Mouse (Mus musculus) liver, adult 2 months (tissue): ENCODE measurements around the gene Rpl13a. TPM values are rescaled to one million over a fixed set of nuclear protein-coding genes. Genes with fewer than 3 reads are reported as not detected.

Experiments used
- DNase-seq: peaks from one replicate; pipeline ENCODE4 v3.0.0-alpha.2; 2011; ENCODE audit warnings: low read depth, low spot score; ENCODE audit errors: extremely low read depth
- H3K27ac ChIP-seq: fragments of 200-500 bp; replicated peaks from 2 replicates; pipeline ENCODE4 v1.5.1; 2012; ENCODE audit warnings: low read depth, mild to moderate bottlenecking, control low read depth, inconsistent platforms, low read length; ENCODE audit not compliant: insufficient read depth
- H3K27me3 ChIP-seq: fragments of 200-500 bp; 2 replicates; pipeline ENCODE4 v1.6.1; 2012; ENCODE audit warnings: mild to moderate bottlenecking, moderate library complexity, low read length, inconsistent platforms; ENCODE audit not compliant: control insufficient read depth, insufficient read depth
- H3K36me3 ChIP-seq: fragments of 200-500 bp; 2 replicates; pipeline ENCODE4 v1.6.1; 2012; ENCODE audit warnings: low read length, inconsistent platforms; ENCODE audit not compliant: control insufficient read depth, insufficient read depth
- H3K4me1 ChIP-seq: fragments of 200-500 bp; 2 replicates; pipeline ENCODE4 v1.6.1; 2011; ENCODE audit warnings: low read length; ENCODE audit not compliant: control insufficient read depth, insufficient read depth
- H3K4me3 ChIP-seq: fragments of 200-500 bp; 2 replicates; pipeline ENCODE4 v1.5.1; 2011; ENCODE audit warnings: low read depth, mild to moderate bottlenecking, control low read depth, low read length, moderate library complexity; ENCODE audit not compliant: insufficient read depth
- H3K79me2 ChIP-seq: fragments of 200-500 bp; 2 replicates; pipeline ENCODE4 v1.6.1; 2012; ENCODE audit warnings: inconsistent platforms, mild to moderate bottlenecking, low read length, moderate library complexity; ENCODE audit not compliant: control insufficient read depth, insufficient read depth
- H3K9ac ChIP-seq: fragments of 200-500 bp; 2 replicates; pipeline ENCODE4 v1.6.1; 2012; ENCODE audit warnings: low read depth, mild to moderate bottlenecking, control low read depth, inconsistent platforms, low read length
- CTCF ChIP-seq: fragments of 200-500 bp; IDR thresholded peaks from 2 replicates; pipeline ENCODE4 v1.5.1; 2011; ENCODE audit warnings: low read depth, low read length, control low read depth
- POLR2A ChIP-seq: fragments of 200-500 bp; IDR thresholded peaks from 2 replicates; pipeline ENCODE4 v1.6.1; 2011; ENCODE audit warnings: low read length, control low read depth; ENCODE audit not compliant: insufficient read depth; ENCODE audit errors: extremely low read depth
- WGBS: fragments of 180-500 bp; shearing (Covaris S2); methylation state at CpG from one replicate; pipeline ENCODE4 v1.1.7; 2018; 5-methylcytosine and 5-hydroxymethylcytosine counted together
- polyA plus RNA-seq: library from polyadenylated mRNA; depleted of rRNA; stranded (reverse); fragments of >200 nt; gene quantifications from 2 replicates; pipeline ENCODE4 v1.2.3, GENCODE M21; 2012
- total RNA-seq: library from RNA; depleted of rRNA; stranded (reverse); fragments of >200 nt; gene quantifications from 2 replicates; pipeline ENCODE4 v1.2.3, GENCODE M21; 2014

Gene Rpl13a
- total and polyA plus RNA-seq, 2 experiments, result 488 to 1,440 TPM

DNA sequence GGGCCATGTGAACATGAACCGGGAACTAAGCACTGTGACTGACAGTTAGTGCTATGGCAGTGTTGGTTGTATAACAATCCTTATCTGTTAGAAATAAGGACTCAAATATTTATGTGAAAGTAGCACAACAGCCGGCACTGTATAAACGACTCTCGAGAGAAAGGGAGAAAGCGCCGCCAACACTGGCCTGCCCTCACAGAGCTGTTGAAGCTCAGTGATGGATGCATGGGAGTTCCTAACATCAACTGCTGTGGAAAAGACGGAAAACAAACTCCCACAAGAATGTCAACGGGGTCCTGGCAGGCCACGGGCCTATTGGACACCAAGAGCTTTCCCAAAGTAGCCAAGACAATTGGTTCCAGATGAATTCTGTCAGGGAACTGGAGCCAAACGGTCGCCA, 22.7 kb upstream of the Rpl13a start:
- DNase-seq, result no peak
- no peak overlapping the region for H3K27ac ChIP-seq
- H3K36me3 ChIP-seq, result no peaks in the 10 kb centered on the region
- no peaks in the 10 kb centered on the region for H3K79me2 ChIP-seq
- H3K4me3 ChIP-seq, result no peak overlapping the region
- H3K9ac ChIP-seq, result no peak overlapping the region
- H3K27me3 ChIP-seq, result no peaks in the 10 kb centered on the region
- H3K4me1 ChIP-seq, result peaks cover 16% of the 10 kb centered on the region
- WGBS, result 72% methylated on average over 11 of the region's 11 CpGs
- TF ChIP-seq CTCF (no peak), POLR2A (no peak)

DNA sequence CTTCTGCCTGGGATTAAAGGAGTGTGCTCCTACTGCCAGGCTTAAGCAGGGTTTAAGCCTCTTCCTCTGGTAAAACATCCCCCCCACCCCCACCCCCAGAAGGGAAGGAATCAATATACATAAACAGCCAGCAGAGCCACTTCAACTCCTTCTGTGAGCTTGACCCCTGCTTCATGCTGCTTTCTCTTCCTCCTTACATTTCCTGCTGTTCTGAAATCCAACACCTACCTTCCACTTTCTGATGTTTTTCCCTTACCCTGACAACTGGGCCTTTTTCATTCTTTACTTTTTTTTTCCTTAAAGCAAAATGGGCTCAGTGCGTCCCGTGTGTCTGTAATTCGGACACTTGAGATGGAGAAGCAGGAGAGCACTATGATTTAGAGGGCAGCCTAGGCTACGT, 21.8 kb upstream of the Rpl13a start:
- no peak for TF ChIP-seq POLR2A
- no peak for TF ChIP-seq CTCF
- DNase-seq, result no peak
- Histone ChIP-seq H3K4me1 (peaks cover 16% of the 10 kb centered on the region), H3K27ac (peak overlapping the region; percentile 28), H3K9ac (no peak overlapping the region), H3K4me3 (no peak overlapping the region), H3K79me2 (no peaks in the 10 kb centered on the region), H3K27me3 (no peaks in the 10 kb centered on the region), H3K36me3 (peaks cover 5% of the 10 kb centered on the region; the same call in 1 of the 2 replicates)
- 89% methylated on average over 4 of the region's 4 CpGs for WGBS

DNA sequence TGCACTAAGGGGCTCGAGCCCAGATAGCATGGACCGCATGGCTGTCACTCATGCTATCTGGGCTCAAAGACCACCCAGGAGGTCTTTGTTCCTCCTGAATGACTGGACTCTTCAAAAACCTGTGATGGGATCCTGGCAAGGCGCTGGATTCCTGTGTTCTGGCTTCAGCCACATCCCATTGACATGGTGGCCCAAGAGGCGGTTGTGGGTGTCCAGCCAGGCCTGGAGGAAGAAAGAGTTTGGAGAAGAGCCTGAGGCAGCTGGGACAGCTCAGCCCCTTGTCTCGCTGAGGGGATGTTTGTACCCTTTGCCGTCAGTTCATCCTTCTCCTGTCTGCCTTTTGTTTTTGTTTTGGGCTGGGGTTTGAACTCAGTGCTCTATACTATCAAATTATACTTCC, 21.0 kb upstream of the Rpl13a start:
- Histone ChIP-seq H3K79me2 (no peaks in the 10 kb centered on the region), H3K4me1 (peaks cover 16% of the 10 kb centered on the region), H3K4me3 (no peak overlapping the region), H3K27me3 (no peaks in the 10 kb centered on the region), H3K36me3 (peaks cover 8% of the 10 kb centered on the region; the same call in 1 of the 2 replicates), H3K27ac (peak overlapping the region; percentile 92), H3K9ac (no peak overlapping the region)
- TF ChIP-seq POLR2A (no peak), CTCF (no peak)
- DNase-seq, result no peak
- 92% methylated on average over 6 of the region's 6 CpGs for WGBS

- TF ChIP-seq POLR2A, result no peak
- TF ChIP-seq CTCF, result no peak
- Histone ChIP-seq H3K4me3 (no peak overlapping the region), H3K27me3 (no peaks in the 10 kb centered on the region), H3K36me3 (peaks cover 15% of the 10 kb centered on the region; the same call in 1 of the 2 replicates), H3K79me2 (no peaks in the 10 kb centered on the region), H3K27ac (peak overlapping the region; percentile 92), H3K9ac (peak overlapping the region; percentile 30), H3K4me1 (peaks cover 16% of the 10 kb centered on the region)
- peak; percentile 76 for DNase-seq
- 13% methylated on average over 4 of the region's 4 CpGs for WGBS
Measured at GRCm38 (mm10) chr7:45148534-45149098, 20.1 kb upstream of the Rpl13a start.

DNA sequence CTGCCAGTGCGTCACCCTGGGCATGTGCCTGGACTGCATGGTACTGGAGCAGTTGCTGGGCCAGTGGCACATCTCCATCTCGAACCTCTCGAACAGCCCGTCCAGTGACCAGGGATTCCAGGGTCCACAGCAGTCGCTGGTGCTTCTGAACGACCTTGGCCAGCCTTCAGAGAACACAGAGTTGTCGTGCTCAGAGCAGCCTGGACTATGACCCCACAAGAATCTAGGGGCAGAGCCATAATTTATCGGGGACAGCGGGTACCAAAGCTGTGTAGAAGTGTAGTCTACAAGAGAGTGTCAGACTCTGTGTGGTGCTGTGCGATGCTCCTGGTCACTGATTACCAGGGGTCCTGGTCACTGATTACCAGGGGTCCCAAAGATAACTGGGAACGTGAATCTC, 19.3 kb upstream of the Rpl13a start:
- H3K27me3 ChIP-seq, result no peaks in the 10 kb centered on the region
- H3K79me2 ChIP-seq, result no peaks in the 10 kb centered on the region
- DNase-seq, result peak; percentile 97
- 24% methylated on average over 11 of the region's 11 CpGs for WGBS
- H3K9ac ChIP-seq, result peak overlapping the region; percentile 28; the same call in 1 of the 2 replicates
- peaks cover 16% of the 10 kb centered on the region for H3K4me1 ChIP-seq
- H3K36me3 ChIP-seq, result peaks cover 19% of the 10 kb centered on the region; the same call in 1 of the 2 replicates
- no peak overlapping the region for H3K4me3 ChIP-seq
- H3K27ac ChIP-seq, result peak overlapping the region; percentile 92
- no peak for TF ChIP-seq POLR2A
- TF ChIP-seq CTCF, result no peak

GRCm38 (mm10) chr7:45147267-45147666, 18.7 kb upstream of the Rpl13a start:
- TF ChIP-seq POLR2A, result no peak
- no peak for TF ChIP-seq CTCF
- peak overlapping the region; percentile 28 for H3K9ac ChIP-seq
- peaks cover 21% of the 10 kb centered on the region; the same call in 1 of the 2 replicates for H3K36me3 ChIP-seq
- peak overlapping the region; percentile 21; the same call in 1 of the 2 replicates for H3K4me3 ChIP-seq
- H3K79me2 ChIP-seq, result no peaks in the 10 kb centered on the region
- peak overlapping the region; percentile 81 for H3K27ac ChIP-seq
- 37% methylated on average over 11 of the region's 11 CpGs for WGBS
- H3K27me3 ChIP-seq, result no peaks in the 10 kb centered on the region
- peaks cover 16% of the 10 kb centered on the region for H3K4me1 ChIP-seq
- peak; percentile 55 for DNase-seq
